Mouse (Mus musculus) fibroblast of lung, adult 2 months (primary cell): ENCODE measurements around the gene Ndrg2.

Source experiments
- DNase-seq: peaks from one replicate; pipeline ENCODE4 v3.0.0-alpha.2; 2011; ENCODE audit warnings: low read depth

The Ndrg2 gene

GRCm38 (mm10) chr14:51913062-51913959 is 647 bp downstream of the Ndrg2 start:
- no peak for DNase-seq

DNA sequence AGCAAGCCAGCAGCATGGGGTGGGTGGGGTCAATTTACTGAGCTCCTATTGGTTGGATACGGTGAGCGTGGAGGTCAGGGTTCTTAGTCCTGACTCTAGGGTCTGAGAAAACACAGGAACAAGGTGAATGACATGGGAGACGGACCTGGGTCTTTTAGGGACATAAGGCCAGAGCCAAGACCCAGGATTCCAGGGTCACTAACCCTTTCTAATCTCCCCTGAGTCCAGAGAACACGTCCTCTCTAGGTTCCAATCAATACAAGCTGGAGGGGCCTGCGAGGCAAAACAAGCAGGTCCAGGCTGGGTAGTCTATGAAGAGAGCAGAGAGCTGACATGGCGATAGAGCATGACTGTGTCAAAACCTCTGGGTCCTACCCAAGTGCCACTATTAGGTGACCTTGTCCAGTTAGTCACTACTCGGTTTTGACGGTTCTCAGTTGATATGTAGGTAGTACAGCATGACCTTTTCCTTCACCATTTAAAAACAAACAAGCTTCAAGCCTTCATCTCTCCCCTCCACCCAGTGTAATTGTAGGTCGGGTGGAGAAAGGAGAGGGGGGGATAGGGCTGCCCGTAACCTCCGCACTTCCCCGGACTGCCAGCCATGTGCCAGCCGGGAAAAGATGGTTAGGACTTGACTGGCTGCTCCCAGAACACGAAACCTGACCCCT is 1.4 kb downstream of the Ndrg2 start:
- no peak for DNase-seq

GRCm38 (mm10) chr14:51911301-51911700 is 2.7 kb downstream of the Ndrg2 start:
- DNase-seq, result no peak

GRCm38 (mm10) chr14:51906102-51906501 is 7.9 kb downstream of the Ndrg2 start:
- no peak for DNase-seq

DNA sequence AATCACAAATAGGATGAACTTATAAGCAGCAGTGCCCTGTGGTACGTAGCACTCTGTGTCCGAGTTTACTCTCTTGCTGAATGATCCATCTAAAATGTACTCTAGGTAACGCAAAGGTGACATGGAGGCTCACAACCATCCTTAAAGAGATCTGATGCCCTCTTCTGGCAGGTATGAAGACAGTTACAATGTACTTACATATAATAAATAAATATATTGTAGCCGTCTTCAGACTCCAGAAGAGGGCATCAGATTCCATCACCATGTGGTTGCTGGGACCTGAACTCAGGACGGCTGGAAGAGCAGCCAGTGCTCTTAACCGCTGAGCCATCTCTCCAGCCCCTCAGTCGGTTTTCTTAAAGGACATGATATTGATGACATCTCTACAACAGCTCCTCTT is 9.3 kb downstream of the Ndrg2 start:
- DNase-seq, result no peak

GRCm38 (mm10) chr14:51903782-51904181 is 10.2 kb downstream of the Ndrg2 start:
- DNase-seq, result no peak

DNA sequence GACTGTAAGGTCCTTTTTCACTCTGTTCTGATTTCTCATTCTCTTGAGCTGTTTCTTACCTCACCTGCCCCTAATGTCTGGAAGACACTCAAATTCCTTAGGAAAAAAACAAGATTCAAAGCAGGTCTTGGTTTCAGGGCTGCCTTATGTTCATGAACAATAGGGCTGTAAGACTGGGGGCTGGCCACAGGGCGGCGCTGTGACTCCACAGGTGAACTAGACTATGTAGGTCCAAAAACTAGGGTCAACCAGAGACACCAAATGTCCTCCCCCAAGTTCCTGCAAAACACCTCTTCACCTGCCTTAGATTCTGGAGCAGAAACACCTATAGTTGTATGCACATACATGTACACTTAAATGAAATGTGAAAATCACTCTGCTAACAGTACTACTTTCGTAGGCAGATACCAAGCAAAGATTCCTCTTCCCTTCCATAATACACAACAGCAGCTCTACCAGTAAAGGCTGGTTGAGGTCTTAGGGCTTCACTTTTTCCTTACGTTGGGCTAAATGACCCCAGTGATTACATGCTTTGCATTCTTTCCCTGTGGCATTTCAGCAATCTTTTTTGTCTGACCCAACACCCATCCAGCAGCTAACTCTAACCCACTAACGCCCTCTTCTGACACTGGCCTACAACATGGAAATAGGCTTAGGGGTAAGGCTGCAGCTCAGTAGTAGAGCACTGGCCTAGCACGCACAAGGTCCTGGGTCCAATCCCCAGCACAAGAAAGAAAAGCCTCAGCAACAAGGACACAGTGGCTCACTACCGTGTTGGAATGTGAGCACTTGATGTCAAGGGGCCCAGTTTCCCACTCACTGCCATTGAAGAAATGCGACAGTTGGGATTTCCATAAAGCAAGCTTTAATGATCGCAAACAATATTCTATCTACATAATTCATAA is 10.9 kb downstream of the Ndrg2 start:
- DNase-seq, result no peak

DNA sequence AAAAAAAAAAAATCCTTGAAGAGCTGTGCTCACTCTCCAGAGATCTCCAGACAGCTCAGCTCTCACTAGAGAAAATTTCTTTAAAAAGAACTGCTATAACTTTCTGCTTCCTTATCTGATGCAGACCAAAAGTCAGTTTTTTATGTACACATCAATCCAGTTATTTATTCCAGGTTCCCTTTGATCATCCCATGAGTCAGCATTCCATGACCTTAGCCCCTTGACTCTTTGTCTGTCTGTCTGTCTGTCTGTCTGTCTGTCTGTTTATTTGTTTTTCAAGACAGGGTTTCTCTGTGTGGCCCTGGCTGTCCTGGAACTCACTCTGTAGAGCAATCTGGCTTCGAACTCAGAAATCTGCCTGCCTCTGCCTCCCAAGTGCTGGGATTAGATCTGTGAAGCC is 14.6 kb downstream of the Ndrg2 start:
- no peak for DNase-seq

GRCm38 (mm10) chr14:51896539-51897170 is 17.3 kb downstream of the Ndrg2 start:
- no peak for DNase-seq

DNA sequence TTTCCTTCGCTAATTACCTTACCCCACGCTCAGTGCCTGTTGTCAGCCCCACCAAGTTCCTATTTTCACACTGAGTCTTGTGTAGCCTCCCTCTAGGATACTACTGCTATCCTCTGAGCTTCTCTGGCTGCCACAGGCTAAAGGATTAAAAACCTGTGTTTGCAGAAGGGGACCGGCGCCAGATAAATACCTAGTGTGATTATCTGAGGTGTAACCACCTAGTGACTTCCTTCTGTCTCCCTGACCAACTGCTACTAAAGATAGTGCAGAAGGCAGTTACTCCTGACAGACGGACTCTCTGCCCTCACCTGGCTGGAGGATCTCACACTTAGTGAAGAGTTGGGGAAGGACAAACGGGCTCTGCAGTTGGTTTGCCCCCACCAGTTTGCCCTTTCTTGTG is 17.9 kb downstream of the Ndrg2 start:
- DNase-seq, result no peak

DNA sequence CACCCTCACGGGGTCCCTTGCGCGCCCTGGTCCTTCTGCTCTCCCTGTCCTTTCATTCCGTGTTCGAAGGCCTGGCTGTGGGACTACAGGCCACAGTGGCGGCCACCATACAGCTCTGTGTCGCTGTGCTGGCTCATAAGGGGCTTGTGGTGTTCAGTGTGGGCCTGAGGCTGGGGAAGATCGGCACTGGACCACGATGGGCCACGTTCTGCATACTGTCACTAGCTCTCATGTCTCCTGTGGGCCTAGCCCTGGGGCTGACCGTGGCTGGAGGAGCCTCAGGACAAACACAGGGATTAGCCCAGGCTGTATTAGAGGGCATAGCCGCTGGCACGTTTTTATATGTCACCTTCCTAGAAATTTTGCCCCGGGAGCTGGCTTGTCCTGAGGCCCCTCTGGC is 18.9 kb downstream of the Ndrg2 start:
- DNase-seq, result no peak

- DNase-seq, result no peak
Observed at GRCm38 (mm10) chr14:51893809-51894208, 20.1 kb downstream of the Ndrg2 start.

- DNase-seq, result no peak
Observed at GRCm38 (mm10) chr14:51893094-51893794, 20.7 kb downstream of the Ndrg2 start.

DNA sequence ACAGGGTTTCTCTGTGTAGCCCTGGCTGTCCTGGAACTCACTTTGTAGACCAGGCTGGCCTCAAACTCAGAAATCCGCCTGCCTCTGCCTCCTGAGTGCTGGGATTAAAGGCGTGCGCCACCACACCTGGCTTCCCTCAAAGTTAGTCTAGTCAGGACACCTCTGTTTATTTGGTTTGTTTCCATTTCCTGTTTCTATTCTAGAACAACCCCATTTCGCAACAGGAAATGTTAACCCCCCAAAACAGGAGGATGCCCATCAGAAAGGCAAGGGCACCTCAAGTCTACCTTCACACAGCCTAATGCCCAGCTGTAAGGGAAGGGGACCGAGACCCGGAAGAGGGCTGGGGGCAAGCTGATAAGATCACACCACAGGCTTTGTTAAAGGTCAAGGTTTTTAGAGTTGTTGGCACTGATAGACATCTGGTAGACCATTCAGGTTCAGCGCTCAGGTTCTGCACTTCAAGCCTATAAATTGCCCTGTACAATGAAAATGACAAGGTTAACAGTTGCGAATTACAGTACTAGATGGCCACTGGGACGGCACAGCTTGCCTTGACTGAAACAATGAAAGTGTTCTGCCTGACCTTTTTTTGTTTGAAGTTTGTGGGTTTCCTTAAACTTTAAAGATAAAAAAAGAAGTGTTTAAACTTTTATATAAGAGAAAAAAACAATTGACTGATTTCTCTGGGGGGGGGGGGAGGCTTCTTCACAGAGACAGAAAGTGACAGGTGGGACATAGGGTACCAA is 21.6 kb downstream of the Ndrg2 start, which contains the start of gene Slc39a2:
Gene Slc39a2 (plus strand): TSS at position 699 of the 749 bp plus-strand sequence.
- no peak for DNase-seq

GRCm38 (mm10) chr14:51889833-51890232 is 24.1 kb downstream of the Ndrg2 start:
- DNase-seq, result no peak

- no peak for DNase-seq
Observed at GRCm38 (mm10) chr14:51886051-51886450, 27.9 kb downstream of the Ndrg2 start.

DNA sequence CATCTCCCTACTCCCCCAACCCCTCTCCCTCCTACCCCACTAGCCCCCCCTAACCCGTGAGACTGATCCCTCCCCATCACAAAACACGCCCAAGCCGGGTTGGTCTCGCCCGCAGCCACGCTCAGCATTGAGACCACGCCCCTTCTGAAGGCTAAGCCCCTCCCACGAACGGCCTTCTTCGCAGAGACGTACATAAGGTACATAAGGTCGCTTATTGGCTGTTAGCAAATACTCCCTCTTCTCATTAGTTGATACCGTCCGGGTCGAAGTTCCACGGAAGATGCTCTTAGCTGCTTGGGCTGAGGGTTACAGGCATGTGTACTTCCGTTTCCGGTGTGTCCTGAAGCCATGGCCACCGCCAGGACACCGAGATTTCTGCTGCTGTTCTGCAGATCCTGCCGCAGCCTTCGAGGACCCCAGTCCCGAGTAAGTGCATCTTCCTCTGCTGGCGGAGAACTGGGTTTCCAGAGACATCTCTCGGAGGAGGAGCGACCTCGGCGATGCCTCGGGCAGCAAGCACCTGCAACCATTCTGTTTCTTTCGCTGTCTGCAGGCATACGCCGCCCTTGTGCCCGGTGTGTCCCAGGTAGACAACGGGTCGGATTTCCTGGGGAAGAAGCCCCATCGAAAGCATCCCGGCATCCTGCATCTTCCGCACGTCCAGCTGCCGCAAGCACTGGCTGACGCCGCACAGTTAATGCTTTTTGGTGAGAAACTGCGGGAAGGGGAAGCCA is 29.2 kb downstream of the Ndrg2 start, which contains the start of gene Mettl17:
Gene Mettl17 (plus strand): TSS at position 245 of the 734 bp plus-strand sequence.
- DNase-seq, result peak; percentile 96

DNA sequence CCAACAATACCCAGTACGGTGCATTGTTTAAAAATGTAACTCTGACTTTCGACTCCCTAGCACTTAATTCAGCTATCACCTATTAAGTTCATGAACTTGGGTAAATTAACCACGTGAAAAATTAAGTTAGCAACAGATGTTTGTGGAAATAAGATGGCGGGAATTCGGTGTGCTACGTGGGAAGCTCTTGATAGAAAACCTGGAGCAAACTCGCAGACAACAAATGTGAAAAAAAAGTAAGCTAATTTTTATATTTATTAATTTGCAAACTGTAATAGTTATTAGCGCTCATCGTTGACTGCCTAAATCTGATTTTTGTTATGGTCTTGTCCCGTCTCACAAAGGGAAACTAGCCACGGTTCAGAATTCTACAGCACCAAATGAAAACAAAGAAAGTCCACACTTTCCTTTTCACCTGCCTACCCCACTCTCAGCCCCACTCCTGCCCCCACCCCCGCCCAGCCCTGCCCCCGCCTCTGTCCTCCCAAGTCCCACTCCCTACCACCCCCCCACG is 29.9 kb downstream of the Ndrg2 start:
- no peak for DNase-seq

GRCm38 (mm10) chr14:51883527-51884030 is 30.4 kb downstream of the Ndrg2 start:
- DNase-seq, result peak; percentile 62
